Mouse (Mus musculus) kidney, adult 11 months (tissue): ENCODE results near the gene Gm20388.

Experiments used
- DNase-seq: peaks from one replicate; pipeline ENCODE4 v3.0.0; 2022

Gene Gm20388

GRCm38 (mm10) chr8:119910547-119911257 is at the start of gene Gm20388:
TSS of gene Gm20388 (plus strand) at chr8:119910841.
- peak; percentile 91 for DNase-seq

- DNase-seq: peak; percentile 97
Measured at GRCm38 (mm10) chr8:119861706-119862389, 48.8 kb upstream of the Gm20388 start, which contains the start of gene Klhl36. TSS of gene Klhl36 (plus strand) at chr8:119862266.

- DNase-seq: no peak
Measured at GRCm38 (mm10) chr8:119862390-119862734, 48.3 kb upstream of the Gm20388 start.

- no peak for DNase-seq
Measured at GRCm38 (mm10) chr8:119862749-119863148, 47.9 kb upstream of the Gm20388 start.

GRCm38 (mm10) chr8:119869616-119870015 is 41.0 kb upstream of the Gm20388 start:
- DNase-seq: no peak

- no peak for DNase-seq
Measured at GRCm38 (mm10) chr8:119873181-119873580, 37.5 kb upstream of the Gm20388 start.

- no peak for DNase-seq
Measured at GRCm38 (mm10) chr8:119881301-119881700, 29.3 kb upstream of the Gm20388 start.

- peak; percentile 53 for DNase-seq
Measured at GRCm38 (mm10) chr8:119881917-119882316, 28.7 kb upstream of the Gm20388 start.

- peak; percentile 67 for DNase-seq
Measured at GRCm38 (mm10) chr8:119883281-119883680, 27.4 kb upstream of the Gm20388 start.

- DNase-seq: peak; percentile 95
Measured at GRCm38 (mm10) chr8:119885612-119886011, 25.0 kb upstream of the Gm20388 start.

GRCm38 (mm10) chr8:119887130-119887529 is 23.5 kb upstream of the Gm20388 start:
- peak; percentile 57 for DNase-seq

GRCm38 (mm10) chr8:119888012-119888411 is 22.6 kb upstream of the Gm20388 start:
- no peak for DNase-seq

GRCm38 (mm10) chr8:119897069-119897468 is 13.6 kb upstream of the Gm20388 start:
- no peak for DNase-seq

GRCm38 (mm10) chr8:119897933-119898332 is 12.7 kb upstream of the Gm20388 start:
- DNase-seq: no peak

GRCm38 (mm10) chr8:119901349-119901748 is 9.3 kb upstream of the Gm20388 start:
- peak; percentile 88 for DNase-seq

GRCm38 (mm10) chr8:119901952-119902351 is 8.7 kb upstream of the Gm20388 start:
- no peak for DNase-seq

GRCm38 (mm10) chr8:119904323-119904911 is 6.2 kb upstream of the Gm20388 start:
- DNase-seq: no peak

- no peak for DNase-seq
Measured at GRCm38 (mm10) chr8:119909944-119910546, 596 bp upstream of the Gm20388 start, which contains the start of gene Usp10. TSS of gene Usp10 (plus strand) at chr8:119910360.

- no peak for DNase-seq
Measured at GRCm38 (mm10) chr8:119911258-119911962, 769 bp downstream of the Gm20388 start.

- DNase-seq: no peak
Measured at GRCm38 (mm10) chr8:119912643-119913042, 2.0 kb downstream of the Gm20388 start.

GRCm38 (mm10) chr8:119913181-119913580 is 2.5 kb downstream of the Gm20388 start:
- no peak for DNase-seq

- peak; percentile 42 for DNase-seq
Measured at GRCm38 (mm10) chr8:119914161-119914560, 3.5 kb downstream of the Gm20388 start.

- no peak for DNase-seq
Measured at GRCm38 (mm10) chr8:119915298-119915697, 4.7 kb downstream of the Gm20388 start.
